Comparison of ENCODE assay signal across 8 mouse cellular contexts in the genomic region with DNA sequence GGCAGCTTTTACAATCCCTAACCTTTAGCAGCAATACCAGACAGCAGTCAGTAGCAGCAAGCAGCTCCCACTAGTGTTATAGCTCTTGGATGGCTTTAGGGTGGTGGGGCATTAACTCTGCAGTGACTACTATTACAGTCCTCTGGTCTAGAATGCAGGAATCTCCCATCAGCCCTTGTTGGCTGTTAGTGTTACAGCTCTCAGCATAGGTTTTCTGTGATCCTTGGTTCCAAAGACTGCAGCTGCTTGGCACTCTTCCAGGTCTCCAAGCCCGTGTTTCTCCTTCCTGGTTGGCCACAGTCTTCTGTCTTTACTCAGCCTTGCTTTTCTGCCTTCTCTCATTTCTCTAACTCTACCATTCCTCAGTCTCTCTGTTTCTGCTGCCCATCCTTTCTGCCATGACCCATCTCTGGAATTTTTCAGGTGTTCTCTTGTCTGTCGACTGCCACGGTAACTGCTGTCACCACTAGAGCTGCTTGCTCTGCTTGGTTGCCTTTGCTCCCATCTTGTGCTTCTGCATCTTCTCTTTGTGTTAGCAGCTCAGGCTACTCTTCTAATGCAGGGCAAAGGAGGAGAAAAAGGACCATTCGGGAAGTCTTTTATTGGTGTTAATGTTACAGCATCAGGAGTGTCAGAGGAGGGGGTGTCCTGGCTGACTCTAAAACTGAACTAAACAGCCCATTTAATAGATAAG. TPM values are rescaled to one million over a fixed set of nuclear protein-coding genes. Genes with fewer than 3 reads are reported as not detected.
DNase-seq lines count a peak whose midpoint lies in the region; ATAC-seq lines count a peak whose summit lies in the region.
"Had no signal": no experiment of that assay in that cellular context is flagged by ENCODE, and none has a peak within 500 bp of the region (broad histone marks: within the 10 kb centered on the region; RNA-seq: fewer than 3 reads in every experiment).

No protein-coding gene starts in this region.

- no peaks in the 10 kb centered on the region for H3K36me3 ChIP-seq in midbrain, embryonic 13.5 days
- no peaks in the 10 kb centered on the region for H3K36me3 ChIP-seq in midbrain, embryonic 16.5 days (ENCODE audit: control insufficient read depth, insufficient read depth, low read length)
- H3K36me3 ChIP-seq in forebrain, embryonic 14.5 days (ENCODE audit: control insufficient read depth, insufficient read depth, low read length): no peaks in the 10 kb centered on the region
- no peaks in the 10 kb centered on the region for H3K36me3 ChIP-seq in hindbrain, embryonic 12.5 days
- H3K36me3 ChIP-seq in midbrain, embryonic 14.5 days (ENCODE audit: control insufficient read depth, insufficient read depth, low read length): no peaks in the 10 kb centered on the region
- H3K36me3 ChIP-seq: liver, embryonic 13.5 days had no signal

- ATAC-seq in midbrain, embryonic 13.5 days: peak; percentile 53; the same call in 1 of the 2 replicates
- no peak for ATAC-seq in midbrain, embryonic 16.5 days
- ATAC-seq in forebrain, embryonic 14.5 days: peak; percentile 48
- ATAC-seq in hindbrain, embryonic 12.5 days (ENCODE audit: low FRiP score): peak; percentile 11; the same call in 1 of the 2 replicates
- ATAC-seq in midbrain, embryonic 14.5 days (ENCODE audit: low FRiP score, low TSS enrichment): no peak; the same call in 1 of the 2 replicates

- no peak overlapping the region for H3K27ac ChIP-seq in midbrain, embryonic 13.5 days
- H3K27ac ChIP-seq in midbrain, embryonic 16.5 days (ENCODE audit: low read length): no peak overlapping the region
- H3K27ac ChIP-seq in forebrain, embryonic 14.5 days (ENCODE audit: low read depth, low read length): no peak overlapping the region
- no peak overlapping the region for H3K27ac ChIP-seq in hindbrain, embryonic 12.5 days
- H3K27ac ChIP-seq in midbrain, embryonic 14.5 days (replicated peaks; ENCODE audit: low read depth, low read length): no peak overlapping the region
- H3K27ac ChIP-seq: liver, embryonic 13.5 days had no signal

- DNase-seq in forebrain, embryonic 14.5 days (ENCODE audit: low spot score): peak; percentile 54
- DNase-seq in midbrain, embryonic 14.5 days: peak; percentile 34
- no peak for DNase-seq in spleen, postnatal 36 days (ENCODE audit: low spot score in 2 of 2)
- DNase-seq in embryo, embryonic 10.5 days (ENCODE audit: low spot score): no peak

- H3K4me1 ChIP-seq in midbrain, embryonic 13.5 days (replicated peaks): 0 out of 2 replicates have a peak, but pooled peaks cover 5% of the 10 kb centered on the region
- no peaks in the 10 kb centered on the region; the same call in 1 of the 2 replicates for H3K4me1 ChIP-seq in midbrain, embryonic 16.5 days (ENCODE audit: control insufficient read depth, insufficient read depth, low read length)
- no peaks in the 10 kb centered on the region for H3K4me1 ChIP-seq in forebrain, embryonic 14.5 days (ENCODE audit: control insufficient read depth, insufficient read depth, low read length)
- H3K4me1 ChIP-seq in hindbrain, embryonic 12.5 days: peaks cover 3% of the 10 kb centered on the region
- H3K4me1 ChIP-seq in midbrain, embryonic 14.5 days (ENCODE audit: control insufficient read depth, insufficient read depth, low read length): no peaks in the 10 kb centered on the region

- H3K9ac ChIP-seq in midbrain, embryonic 13.5 days (replicated peaks): no peak overlapping the region
- no peak overlapping the region for H3K9ac ChIP-seq in midbrain, embryonic 16.5 days (ENCODE audit: low read depth, low read length)
- H3K9ac ChIP-seq in forebrain, embryonic 14.5 days (ENCODE audit: low read length): no peak overlapping the region
- no peak overlapping the region for H3K9ac ChIP-seq in hindbrain, embryonic 12.5 days
- no peak overlapping the region for H3K9ac ChIP-seq in midbrain, embryonic 14.5 days (replicated peaks; ENCODE audit: low read length)
- H3K9ac ChIP-seq: liver, embryonic 13.5 days had no signal

- H3K4me3 ChIP-seq in midbrain, embryonic 13.5 days (replicated peaks): no peak overlapping the region
- no peak overlapping the region for H3K4me3 ChIP-seq in midbrain, embryonic 16.5 days (ENCODE audit: low read depth, low read length)
- H3K4me3 ChIP-seq in forebrain, embryonic 14.5 days (ENCODE audit: low read depth, low read length): no peak overlapping the region
- no peak overlapping the region for H3K4me3 ChIP-seq in hindbrain, embryonic 12.5 days
- H3K4me3 ChIP-seq in midbrain, embryonic 14.5 days (replicated peaks; ENCODE audit: low read depth, low read length): no peak overlapping the region
- H3K4me3 ChIP-seq: liver, embryonic 13.5 days had no signal

- H3K4me2 ChIP-seq in midbrain, embryonic 13.5 days (replicated peaks): no peak overlapping the region
- H3K4me2 ChIP-seq in midbrain, embryonic 16.5 days (ENCODE audit: low read length): no peak overlapping the region
- no peak overlapping the region for H3K4me2 ChIP-seq in forebrain, embryonic 14.5 days (ENCODE audit: low read length)
- no peak overlapping the region for H3K4me2 ChIP-seq in hindbrain, embryonic 12.5 days (replicated peaks)
- no peak overlapping the region for H3K4me2 ChIP-seq in midbrain, embryonic 14.5 days (ENCODE audit: low read length)
- H3K4me2 ChIP-seq: liver, embryonic 13.5 days had no signal

- no peaks in the 10 kb centered on the region for H3K9me3 ChIP-seq in midbrain, embryonic 13.5 days
- no peaks in the 10 kb centered on the region for H3K9me3 ChIP-seq in midbrain, embryonic 16.5 days (replicated peaks; ENCODE audit: control insufficient read depth, low read length, poor library complexity, severe bottlenecking)
- no peaks in the 10 kb centered on the region for H3K9me3 ChIP-seq in forebrain, embryonic 14.5 days (replicated peaks; ENCODE audit: control insufficient read depth, low read length)
- H3K9me3 ChIP-seq in hindbrain, embryonic 12.5 days (replicated peaks): no peaks in the 10 kb centered on the region
- no peaks in the 10 kb centered on the region for H3K9me3 ChIP-seq in midbrain, embryonic 14.5 days (ENCODE audit: control insufficient read depth, low read length)
- H3K9me3 ChIP-seq: liver, embryonic 13.5 days had no signal

- H3K27me3 ChIP-seq in midbrain, embryonic 13.5 days: no peaks in the 10 kb centered on the region
- no peaks in the 10 kb centered on the region for H3K27me3 ChIP-seq in midbrain, embryonic 16.5 days (ENCODE audit: control insufficient read depth, insufficient read depth, low read depth, low read length)
- no peaks in the 10 kb centered on the region for H3K27me3 ChIP-seq in forebrain, embryonic 14.5 days (replicated peaks; ENCODE audit: control insufficient read depth, insufficient read depth, low read length)
- H3K27me3 ChIP-seq in hindbrain, embryonic 12.5 days: no peaks in the 10 kb centered on the region
- no peaks in the 10 kb centered on the region for H3K27me3 ChIP-seq in midbrain, embryonic 14.5 days (ENCODE audit: control insufficient read depth, insufficient read depth, low read length)
- H3K27me3 ChIP-seq: liver, embryonic 13.5 days had no signal

- 72% methylated on average over 4 of the region's 4 CpGs for WGBS in midbrain, embryonic 13.5 days
- 69% methylated on average over 4 of the region's 4 CpGs for WGBS in midbrain, embryonic 16.5 days
- WGBS in forebrain, embryonic 14.5 days: 77% methylated on average over 4 of the region's 4 CpGs
- WGBS in hindbrain, embryonic 12.5 days: 82% methylated on average over 4 of the region's 4 CpGs
- WGBS in midbrain, embryonic 14.5 days: 73% methylated on average over 4 of the region's 4 CpGs

RNA-seq across cellular contexts. Expression of gene Clec9a, which starts 14.5 kb away (rescaled TPM):
- polyA plus RNA-seq in midbrain, embryonic 13.5 days (2015; fragmentation: Nextera tagmentation; extraction: Ambion mirVana): 0.22 and 0.23 TPM in 2 replicates
- polyA plus RNA-seq in midbrain, embryonic 16.5 days (2015; fragmentation: Nextera tagmentation; extraction: Ambion mirVana): 0.45 and 0.47 TPM in 2 replicates
- 0.10 and 0.19 TPM in 2 replicates for polyA plus RNA-seq in forebrain, embryonic 14.5 days (2014; fragmentation: Nextera tagmentation; extraction: Ambion mirVana)
- 0.12 and 0.16 TPM in 2 replicates for polyA plus RNA-seq in hindbrain, embryonic 12.5 days (2016; fragmentation: Nextera tagmentation; extraction: Ambion mirVana)
- polyA plus RNA-seq in midbrain, embryonic 14.5 days (2014; fragmentation: Nextera tagmentation; extraction: Ambion mirVana): 0.32 and 0.37 TPM in 2 replicates

RNA-seq across cellular contexts. Expression of gene Clec1b, which starts 26.1 kb away (rescaled TPM):
- 3.6 and 3.9 TPM in 2 replicates for polyA plus RNA-seq in midbrain, embryonic 13.5 days (2015; fragmentation: Nextera tagmentation; extraction: Ambion mirVana)
- polyA plus RNA-seq in midbrain, embryonic 16.5 days (2015; fragmentation: Nextera tagmentation; extraction: Ambion mirVana): 0.34 and 0.65 TPM in 2 replicates
- polyA plus RNA-seq in forebrain, embryonic 14.5 days (2014; fragmentation: Nextera tagmentation; extraction: Ambion mirVana): 1.6 and 2.0 TPM in 2 replicates
- polyA plus RNA-seq in hindbrain, embryonic 12.5 days (2016; fragmentation: Nextera tagmentation; extraction: Ambion mirVana): 4.8 TPM in 2 replicates
- 0.93 and 1.9 TPM in 2 replicates for polyA plus RNA-seq in midbrain, embryonic 14.5 days (2014; fragmentation: Nextera tagmentation; extraction: Ambion mirVana)

RNA-seq across cellular contexts. Expression of gene Clec1a, which starts 28.6 kb away (rescaled TPM):
- 1.7 and 1.8 TPM in 2 replicates for polyA plus RNA-seq in midbrain, embryonic 13.5 days (2015; fragmentation: Nextera tagmentation; extraction: Ambion mirVana)
- polyA plus RNA-seq in midbrain, embryonic 16.5 days (2015; fragmentation: Nextera tagmentation; extraction: Ambion mirVana): 1.6 and 2.1 TPM in 2 replicates
- polyA plus RNA-seq in forebrain, embryonic 14.5 days (2014; fragmentation: Nextera tagmentation; extraction: Ambion mirVana): 1.3 and 1.5 TPM in 2 replicates
- polyA plus RNA-seq in hindbrain, embryonic 12.5 days (2016; fragmentation: Nextera tagmentation; extraction: Ambion mirVana): 0.98 and 1.2 TPM in 2 replicates
- polyA plus RNA-seq in midbrain, embryonic 14.5 days (2014; fragmentation: Nextera tagmentation; extraction: Ambion mirVana): 1.9 and 2.1 TPM in 2 replicates

RNA-seq across cellular contexts. Expression of gene Clec12b, which starts 37.5 kb away (rescaled TPM):
- 0.12 TPM in 1 of 2 replicates, not detected in the other for polyA plus RNA-seq in midbrain, embryonic 13.5 days (2015; fragmentation: Nextera tagmentation; extraction: Ambion mirVana)
- 0.45 TPM in 1 of 2 replicates, not detected in the other for polyA plus RNA-seq in midbrain, embryonic 16.5 days (2015; fragmentation: Nextera tagmentation; extraction: Ambion mirVana)
- polyA plus RNA-seq in forebrain, embryonic 14.5 days (2014; fragmentation: Nextera tagmentation; extraction: Ambion mirVana): not detected in 2 replicates
- polyA plus RNA-seq in hindbrain, embryonic 12.5 days (2016; fragmentation: Nextera tagmentation; extraction: Ambion mirVana): 0.17 TPM in 1 of 2 replicates, not detected in the other
- polyA plus RNA-seq in midbrain, embryonic 14.5 days (2014; fragmentation: Nextera tagmentation; extraction: Ambion mirVana): 0.16 and 0.32 TPM in 2 replicates

Comparison
In these comparisons a context has a peak if more than half of its experiments do, and no peak if none do; other contexts are left out.
1. ATAC-seq: peak in midbrain, embryonic 13.5 days (single experiment), forebrain, embryonic 14.5 days (single experiment) and hindbrain, embryonic 12.5 days (single experiment); none in midbrain, embryonic 16.5 days (single experiment) and midbrain, embryonic 14.5 days (single experiment).
2. DNase-seq: peak in forebrain, embryonic 14.5 days (single experiment) and midbrain, embryonic 14.5 days (single experiment); none in spleen, postnatal 36 days (0 of 2) and embryo, embryonic 10.5 days (single experiment).